Mouse (Mus musculus): ENCODE measurements around the gene Uox. TPM values are rescaled to one million over a fixed set of nuclear protein-coding genes. Genes with fewer than 3 reads are reported as not detected.
A peak's percentile ranks its signal among the peaks of the same experiment; 100 is the strongest.

The Uox gene
- total RNA-seq, 2 experiments from 2014 or later = 0.37 TPM; not detected in 1

DNA sequence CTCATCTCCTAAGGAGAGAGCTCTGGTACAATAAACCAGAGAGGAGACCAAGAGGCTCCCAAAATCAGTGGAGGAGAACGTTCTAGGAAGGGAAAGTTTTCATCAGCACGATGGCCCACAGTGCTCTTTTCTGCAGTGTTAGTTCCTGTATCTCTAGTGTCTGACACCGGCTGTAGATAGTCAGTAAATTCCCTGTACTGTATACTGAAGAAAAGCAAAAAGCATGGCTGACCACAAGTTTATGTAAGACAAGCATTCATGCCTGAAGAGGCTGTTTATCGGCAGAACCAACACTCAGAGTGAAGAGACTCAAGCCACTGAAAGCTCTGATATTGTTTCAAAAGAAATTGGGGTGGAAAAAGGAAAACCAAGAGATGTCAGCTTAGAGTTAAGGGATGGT is 13.3 kb downstream of the Uox start:
- DNase-seq (ENCODE audit: low spot score in 2 of 2) = no peak

DNA sequence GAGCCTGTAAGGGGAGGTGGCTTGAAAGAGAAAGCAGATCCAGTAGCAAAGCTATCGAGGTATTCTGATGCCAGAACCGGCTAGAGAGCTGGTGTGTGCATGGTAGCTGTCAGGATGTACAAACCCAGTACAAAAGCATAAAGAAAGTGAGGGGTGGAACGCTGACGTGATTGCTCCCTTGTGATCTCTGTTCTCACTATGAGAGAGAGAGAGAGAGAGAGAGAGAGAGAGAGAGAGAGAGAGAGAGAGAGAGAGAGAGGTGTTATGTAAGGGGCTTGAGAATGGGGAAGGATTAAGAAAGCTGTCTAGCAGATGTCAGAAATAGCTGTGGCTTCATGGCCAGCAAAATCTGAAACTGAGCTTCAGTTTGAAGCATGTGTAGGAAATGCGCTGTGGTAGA is 13.7 kb downstream of the Uox start:
- DNase-seq (ENCODE audit: low spot score in 2 of 2) = no peak

GRCm38 (mm10) chr3:146586616-146587015 is 16.4 kb downstream of the Uox start:
- DNase-seq (ENCODE audit: low spot score in 2 of 2) = no peak

DNA sequence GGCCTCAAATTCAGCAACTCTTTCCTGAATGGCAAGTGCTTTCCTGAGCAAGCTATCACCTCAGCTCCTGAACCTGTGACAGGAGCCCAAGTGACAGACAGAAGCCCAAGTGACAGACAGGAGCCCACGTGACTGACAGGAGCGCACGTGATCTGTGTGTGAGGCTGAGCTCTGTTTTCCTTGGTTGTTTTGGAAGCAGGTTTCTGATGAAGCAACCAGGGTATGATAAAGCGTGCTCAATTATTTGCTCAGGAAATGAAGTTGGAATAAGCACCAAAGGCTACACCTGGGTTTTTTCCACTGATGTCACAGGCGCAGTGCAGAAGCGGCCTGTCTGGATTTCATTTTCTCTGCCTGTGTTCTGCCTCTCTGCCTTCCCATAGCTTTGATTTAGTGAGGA is 19.3 kb downstream of the Uox start:
- no peak for DNase-seq (ENCODE audit: low spot score in 2 of 2)

GRCm38 (mm10) chr3:146591159-146591558 is 20.9 kb downstream of the Uox start:
- DNase-seq (ENCODE audit: low spot score in 2 of 2) = no peak

DNA sequence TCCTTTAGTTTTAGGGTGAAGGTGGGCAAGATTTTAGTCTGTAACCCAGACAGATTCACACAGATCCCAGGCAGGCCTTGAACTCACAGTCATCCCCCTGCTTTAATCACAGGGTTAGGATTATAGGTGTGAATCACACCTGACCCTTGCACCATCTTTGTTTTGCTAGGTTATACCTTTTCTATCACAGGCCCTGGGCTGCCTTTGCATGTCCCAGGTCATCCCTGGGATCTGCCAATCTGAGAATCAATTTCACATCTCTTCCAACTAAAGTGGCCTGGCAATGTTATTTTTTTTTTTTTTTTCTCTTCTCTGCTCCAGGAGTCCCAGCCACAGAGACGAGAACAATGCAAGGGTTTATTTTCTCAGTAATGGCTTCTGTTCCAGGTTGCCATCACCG is 21.4 kb downstream of the Uox start:
- no peak for DNase-seq (ENCODE audit: low spot score in 2 of 2)

GRCm38 (mm10) chr3:146595440-146595839 is 25.2 kb downstream of the Uox start:
- no peak for DNase-seq (ENCODE audit: low spot score in 2 of 2)

- no peak for DNase-seq (ENCODE audit: low spot score in 2 of 2)
Observed at GRCm38 (mm10) chr3:146596387-146596786, 26.2 kb downstream of the Uox start.

- no peak for DNase-seq (ENCODE audit: low spot score in 2 of 2)
Observed at GRCm38 (mm10) chr3:146596864-146597263, 26.6 kb downstream of the Uox start.

- peak; percentile 33 to 51 for DNase-seq (ENCODE audit: low spot score in 2 of 2)
Observed at GRCm38 (mm10) chr3:146598411-146598810, 28.2 kb downstream of the Uox start.

- no peak for DNase-seq (ENCODE audit: low spot score in 2 of 2)
Observed at GRCm38 (mm10) chr3:146599198-146599900, 29.1 kb downstream of the Uox start.

GRCm38 (mm10) chr3:146601205-146601604 is 31.0 kb downstream of the Uox start:
- DNase-seq (ENCODE audit: low spot score in 2 of 2) = no peak

DNA sequence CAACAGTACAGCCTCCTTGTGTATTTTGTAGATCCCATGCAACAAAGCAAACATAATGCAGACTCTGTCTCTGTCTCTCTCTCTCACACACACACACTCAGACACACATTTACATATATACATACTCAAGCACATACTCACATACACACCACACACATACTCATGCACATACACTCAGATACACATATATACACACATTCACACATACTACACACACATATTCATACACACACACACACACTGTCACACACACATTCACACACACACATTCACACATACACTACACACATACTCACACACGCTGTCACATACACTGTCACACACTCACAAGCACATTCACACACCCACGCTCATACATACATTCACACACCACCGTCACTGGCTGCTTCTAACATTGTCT is 32.3 kb downstream of the Uox start:
- no peak for DNase-seq (ENCODE audit: low spot score in 2 of 2)

DNA sequence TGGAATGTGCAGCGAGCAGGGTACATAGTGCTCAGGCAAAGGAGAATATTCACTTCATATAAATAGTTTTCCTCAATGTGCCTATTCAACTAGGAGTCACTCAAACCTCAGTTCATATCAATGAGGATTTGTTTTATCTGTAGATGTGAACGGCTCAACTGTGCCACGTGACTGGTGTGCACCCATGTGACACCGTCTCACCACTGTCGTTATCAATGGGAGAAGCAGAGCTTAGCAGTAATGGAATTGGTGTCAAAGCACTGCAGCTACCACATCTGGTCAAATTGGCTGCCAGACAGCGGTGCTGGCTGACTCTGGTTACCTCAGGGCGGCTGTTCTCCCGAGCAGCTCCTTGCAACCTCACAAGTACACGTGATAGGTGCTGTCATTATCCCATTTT is 34.4 kb downstream of the Uox start:
- no peak for DNase-seq (ENCODE audit: low spot score in 2 of 2)

- DNase-seq (ENCODE audit: low spot score in 2 of 2) = peak; percentile 43 to 59
Observed at GRCm38 (mm10) chr3:146607368-146607767, 37.1 kb downstream of the Uox start.

GRCm38 (mm10) chr3:146610322-146610721 is 40.1 kb downstream of the Uox start:
- peak; percentile 30 to 54 for DNase-seq (ENCODE audit: low spot score in 2 of 2)

- DNase-seq (ENCODE audit: low spot score in 2 of 2) = no peak
Observed at GRCm38 (mm10) chr3:146611261-146611660, 41.0 kb downstream of the Uox start.

- no peak for DNase-seq (ENCODE audit: low spot score in 2 of 2)
Observed at GRCm38 (mm10) chr3:146611821-146612220, 41.6 kb downstream of the Uox start.

DNA sequence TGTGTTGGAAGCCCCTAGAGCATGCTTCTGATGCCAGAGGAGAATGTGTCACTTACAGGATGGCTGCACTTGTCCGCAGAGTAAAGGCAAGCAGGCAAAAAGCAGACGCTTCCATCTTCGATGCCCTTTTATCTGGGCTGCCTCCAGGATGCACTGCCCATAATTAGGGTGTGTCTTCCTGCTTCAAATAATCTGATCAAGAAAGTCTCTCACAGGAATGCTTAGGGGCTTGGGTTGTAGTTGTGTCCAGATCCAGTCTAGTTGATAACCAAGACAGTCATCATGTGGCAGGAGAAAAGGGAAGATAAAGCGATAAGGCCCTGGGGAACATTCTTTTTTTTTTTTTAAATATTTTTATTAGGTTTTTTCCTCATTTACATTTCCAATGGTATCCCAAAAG is 45.3 kb downstream of the Uox start, which contains the start of gene Dnase2b:
Dnase2b (minus strand) TSS at position 101 of the 400 bp plus-strand sequence.
- DNase-seq (ENCODE audit: low spot score in 2 of 2) = no peak

DNA sequence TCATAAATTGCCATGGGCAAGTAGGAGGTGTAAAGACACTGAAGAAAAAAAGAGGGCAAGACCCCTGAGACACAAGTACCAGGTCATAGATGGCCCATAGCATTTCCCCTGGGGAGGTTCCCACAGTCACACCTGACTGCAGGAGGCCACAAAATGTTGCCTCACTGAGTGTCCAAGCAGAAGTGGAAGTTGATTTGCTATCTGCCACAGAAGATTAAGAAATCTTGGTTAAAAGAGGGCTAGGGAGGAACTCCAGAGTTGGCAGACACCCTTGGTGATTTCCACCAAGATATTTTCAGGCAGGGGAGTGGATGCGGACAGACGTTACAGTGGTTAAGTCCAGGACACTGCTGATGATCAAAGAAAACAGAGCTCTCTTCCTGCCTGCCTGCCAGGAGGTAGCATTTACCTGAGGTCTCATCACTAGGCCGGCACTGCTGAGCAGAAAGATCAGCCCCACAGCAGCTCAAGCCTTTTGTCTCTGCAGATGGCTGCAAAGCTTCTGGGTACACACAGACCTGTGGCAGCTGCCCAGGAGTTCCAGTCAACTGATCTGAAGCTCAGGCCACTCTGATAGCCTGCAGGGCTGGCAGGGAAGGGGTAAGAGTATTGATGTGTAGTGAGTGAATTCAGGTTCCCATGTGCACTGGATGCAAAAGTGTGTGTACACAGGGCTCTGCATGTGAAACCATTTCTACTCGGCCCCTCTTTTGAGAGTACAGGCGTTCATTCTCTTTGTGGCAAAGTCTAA is 46.5 kb downstream of the Uox start:
- DNase-seq (ENCODE audit: low spot score in 2 of 2) = no peak

- DNase-seq (ENCODE audit: low spot score in 2 of 2) = no peak
Observed at GRCm38 (mm10) chr3:146617946-146618345, 47.7 kb downstream of the Uox start.

- no peak for DNase-seq (ENCODE audit: low spot score in 2 of 2)
Observed at GRCm38 (mm10) chr3:146618357-146618756, 48.1 kb downstream of the Uox start.

- DNase-seq (ENCODE audit: low spot score in 2 of 2) = peak; percentile 34 to 60
Observed at GRCm38 (mm10) chr3:146620101-146620500, 49.9 kb downstream of the Uox start.

Data from left cerebral cortex, adult 18-20 months (tissue).